Mouse (Mus musculus) hindbrain, embryonic 11.5 days (tissue): Measurements from ENCODE around the gene Batf3. TPM values are rescaled to one million over a fixed set of nuclear protein-coding genes. Genes with fewer than 3 reads are reported as not detected.

Experiments
- ATAC-seq: fragments of 200-750 bp; cut with Nextera tagmentation; 2 replicates; pipeline ENCODE4 v1.8.0; 2017; ENCODE audit warnings: mild to moderate bottlenecking, moderate TSS enrichment, moderate library complexity; ENCODE audit not compliant: low FRiP score
- DNase-seq: peaks from one replicate; pipeline ENCODE4 v3.0.0-alpha.2; 2015; ENCODE audit warnings: low spot score
- H3K27ac ChIP-seq: fragments of 300-500 bp; sonication (generic); 2 replicates; pipeline ENCODE4 v1.5.1; 2014; ENCODE audit warnings: mild to moderate bottlenecking, low read depth, low read length
- H3K27me3 ChIP-seq: fragments of 300-500 bp; sonication (generic); 2 replicates; pipeline ENCODE4 v1.6.1; 2014; ENCODE audit warnings: mild to moderate bottlenecking, low read length, moderate library complexity, mixed read lengths; ENCODE audit not compliant: control insufficient read depth, insufficient read depth
- H3K36me3 ChIP-seq: fragments of 300-500 bp; sonication (generic); 2 replicates; pipeline ENCODE4 v1.6.1; 2014; ENCODE audit warnings: mild to moderate bottlenecking, low read length, moderate library complexity, mixed read lengths; ENCODE audit not compliant: control insufficient read depth, insufficient read depth
- H3K4me1 ChIP-seq: fragments of 300-500 bp; sonication (generic); replicated peaks from 2 replicates; pipeline ENCODE4 v1.6.1; 2014; ENCODE audit warnings: low read length, mixed read lengths; ENCODE audit not compliant: control insufficient read depth, insufficient read depth
- H3K4me2 ChIP-seq: fragments of 300-500 bp; sonication (generic); replicated peaks from 2 replicates; pipeline ENCODE4 v1.6.1; 2014; ENCODE audit warnings: mild to moderate bottlenecking, low read depth, low read length
- H3K4me3 ChIP-seq: fragments of 300-500 bp; sonication (generic); 2 replicates; pipeline ENCODE4 v1.5.1; 2014; ENCODE audit warnings: low read depth, low read length
- H3K9ac ChIP-seq: fragments of 300-500 bp; sonication (generic); 2 replicates; pipeline ENCODE4 v1.6.1; 2014; ENCODE audit warnings: low read depth, low read length
- H3K9me3 ChIP-seq: fragments of 300-500 bp; sonication (generic); 2 replicates; pipeline ENCODE4 v1.6.1; 2016; ENCODE audit warnings: low read length; ENCODE audit not compliant: control insufficient read depth
- WGBS: fragments of 180-500 bp; shearing (Covaris S2); extraction: QIAGEN DNeasy Blood & Tissue Kit; methylation state at CpG from one replicate; pipeline ENCODE4 v1.1.7; 2014; 5-methylcytosine and 5-hydroxymethylcytosine counted together
- polyA plus RNA-seq: library from polyadenylated mRNA; unstranded; fragments of >200 nt; fragmentation: Nextera tagmentation; extraction: Ambion mirVana; gene quantifications from 2 replicates; pipeline ENCODE4 v1.2.1, GENCODE M21; 2014

Gene Batf3
- polyA plus RNA-seq, 1 experiment from 2014 or later = 4.6 TPM

GRCm38 (mm10) chr1:191064535-191064934 lies 33.1 kb upstream of the Batf3 start:
- DNase-seq (no peak), ATAC-seq (no peak)
- no peaks in the 10 kb centered on the region for H3K9me3 ChIP-seq
- H3K27ac ChIP-seq = no peak overlapping the region
- no peaks in the 10 kb centered on the region for H3K27me3 ChIP-seq
- 0 out of 2 replicates have a peak, but pooled peaks cover 2% of the 10 kb centered on the region for H3K4me1 ChIP-seq
- no peak overlapping the region for H3K9ac ChIP-seq
- no peaks in the 10 kb centered on the region; the same call in 1 of the 2 replicates for H3K36me3 ChIP-seq
- H3K4me2 ChIP-seq = no peak overlapping the region
- WGBS = 95% methylated on average over 2 of the region's 2 CpGs
- no peak overlapping the region for H3K4me3 ChIP-seq

DNA sequence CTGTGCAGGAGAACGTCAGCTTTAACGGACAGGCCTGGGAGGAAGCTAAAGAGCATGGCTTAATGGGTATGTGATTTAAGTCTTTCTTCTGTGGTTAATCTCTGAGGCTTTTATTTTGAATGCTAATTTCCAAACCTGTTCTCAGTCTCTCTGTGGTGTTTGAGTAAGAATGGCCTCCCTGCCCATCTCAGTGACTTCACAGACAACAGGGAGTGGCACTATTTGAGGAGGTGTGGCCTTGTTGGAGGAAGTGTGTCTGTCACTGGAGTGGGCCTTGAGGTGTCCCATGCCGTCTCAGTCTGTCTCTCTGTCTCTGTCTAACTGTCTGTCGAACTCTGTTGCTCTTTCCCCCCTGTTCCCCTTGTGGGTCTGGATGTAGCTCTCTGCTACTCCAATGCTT lies 32.5 kb upstream of the Batf3 start:
- Histone ChIP-seq H3K4me2 (no peak overlapping the region), H3K27ac (no peak overlapping the region), H3K9ac (no peak overlapping the region), H3K4me1 (0 out of 2 replicates have a peak, but pooled peaks cover 2% of the 10 kb centered on the region), H3K4me3 (no peak overlapping the region), H3K9me3 (no peaks in the 10 kb centered on the region), H3K27me3 (no peaks in the 10 kb centered on the region), H3K36me3 (no peaks in the 10 kb centered on the region; the same call in 1 of the 2 replicates)
- 91% methylated on average over 4 of the region's 4 CpGs for WGBS
- ATAC-seq = no peak
- DNase-seq = no peak

GRCm38 (mm10) chr1:191068377-191068776 lies 29.3 kb upstream of the Batf3 start:
- Histone ChIP-seq H3K4me3 (no peak overlapping the region), H3K9me3 (no peaks in the 10 kb centered on the region), H3K9ac (no peak overlapping the region), H3K36me3 (peaks cover 8% of the 10 kb centered on the region; the same call in 1 of the 2 replicates), H3K4me1 (no peaks in the 10 kb centered on the region), H3K4me2 (no peak overlapping the region), H3K27ac (no peak overlapping the region), H3K27me3 (no peaks in the 10 kb centered on the region)
- ATAC-seq = no peak
- peak; percentile 18 for DNase-seq
- 81% methylated on average over 5 of the region's 5 CpGs for WGBS

DNA sequence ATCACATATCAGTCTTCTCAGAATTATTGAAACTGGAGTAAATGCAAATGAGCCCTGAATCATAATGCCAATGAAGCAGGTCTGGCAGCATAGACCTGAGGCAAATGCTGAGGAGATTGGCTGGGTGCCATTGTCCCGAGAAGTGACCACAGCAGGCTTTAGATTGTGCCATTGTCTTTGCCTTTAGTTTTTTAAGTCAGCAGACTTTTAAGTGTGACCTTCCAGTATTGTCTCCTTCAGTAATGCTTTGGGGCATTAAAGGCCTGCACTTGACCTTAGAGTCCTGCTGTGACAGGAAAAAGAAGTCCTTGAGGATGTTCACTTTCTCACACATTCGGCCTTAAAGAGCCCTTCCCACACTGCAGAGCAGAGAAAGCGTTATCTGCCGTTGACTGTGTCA lies 27.4 kb upstream of the Batf3 start:
- H3K4me3 ChIP-seq = no peak overlapping the region
- H3K4me1 ChIP-seq = no peaks in the 10 kb centered on the region
- ATAC-seq = no peak
- no peak overlapping the region for H3K4me2 ChIP-seq
- no peak for DNase-seq
- H3K36me3 ChIP-seq = peaks cover 8% of the 10 kb centered on the region; the same call in 1 of the 2 replicates
- no peaks in the 10 kb centered on the region for H3K27me3 ChIP-seq
- 82% methylated on average over 4 of the region's 4 CpGs for WGBS
- no peak overlapping the region for H3K27ac ChIP-seq
- no peaks in the 10 kb centered on the region for H3K9me3 ChIP-seq
- no peak overlapping the region for H3K9ac ChIP-seq

DNA sequence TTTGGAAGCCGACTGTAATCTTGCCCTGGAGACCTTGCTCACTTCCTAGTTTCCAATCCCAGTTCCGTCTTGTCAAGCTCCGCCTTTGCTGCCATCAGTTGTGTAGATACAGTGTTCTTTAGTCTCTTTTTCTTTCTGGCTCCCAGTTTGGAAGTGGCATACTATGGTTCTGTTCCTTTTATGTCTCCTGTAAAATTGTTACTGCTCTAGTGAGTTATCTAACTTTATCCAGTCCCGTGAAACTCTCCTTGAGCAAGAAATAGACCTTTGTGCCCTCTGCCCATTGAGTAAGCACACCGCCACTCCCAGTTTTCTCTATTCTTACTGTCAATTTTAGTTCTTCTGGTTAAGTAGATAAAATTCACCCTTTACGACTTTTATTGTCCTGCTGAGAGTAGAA lies 26.0 kb upstream of the Batf3 start:
- Histone ChIP-seq H3K27ac (no peak overlapping the region), H3K36me3 (peaks cover 8% of the 10 kb centered on the region; the same call in 1 of the 2 replicates), H3K9ac (no peak overlapping the region), H3K4me2 (no peak overlapping the region), H3K27me3 (no peaks in the 10 kb centered on the region), H3K4me1 (no peaks in the 10 kb centered on the region), H3K9me3 (no peaks in the 10 kb centered on the region), H3K4me3 (no peak overlapping the region)
- DNase-seq (no peak), ATAC-seq (no peak)
- 95% methylated on average over 6 of the region's 6 CpGs for WGBS

DNA sequence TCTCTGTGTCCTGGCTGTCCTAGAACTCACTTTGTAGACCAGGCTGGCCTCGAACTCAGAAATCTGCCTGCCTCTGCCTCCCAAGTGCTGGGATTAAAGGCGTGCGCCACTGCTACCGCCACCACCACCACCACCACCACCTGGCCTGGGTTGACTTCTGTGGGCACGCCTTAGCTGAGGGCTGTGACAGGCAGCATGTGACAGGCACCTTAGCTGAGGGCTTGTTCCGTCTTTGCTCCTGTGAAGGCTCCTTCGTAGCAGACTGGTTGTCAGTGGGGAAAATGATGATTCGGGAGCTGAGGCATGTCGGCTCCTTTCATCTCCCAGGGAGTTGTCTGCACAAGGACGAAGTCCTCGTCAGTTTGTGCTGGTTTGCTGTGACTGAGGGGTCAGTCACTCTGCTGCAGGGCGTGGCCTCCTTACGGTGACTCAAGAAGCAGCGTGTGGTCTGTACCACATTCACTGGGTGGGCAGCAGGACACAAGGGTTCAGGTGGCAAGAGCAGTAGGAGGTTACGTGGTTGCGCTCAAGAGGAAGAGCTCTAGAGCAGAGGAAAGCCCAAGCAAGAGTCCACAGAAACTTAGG lies 25.2 kb upstream of the Batf3 start:
- Histone ChIP-seq H3K4me1 (no peaks in the 10 kb centered on the region), H3K4me2 (no peak overlapping the region), H3K36me3 (peaks cover 10% of the 10 kb centered on the region), H3K27me3 (no peaks in the 10 kb centered on the region), H3K9me3 (no peaks in the 10 kb centered on the region), H3K4me3 (no peak overlapping the region), H3K9ac (no peak overlapping the region), H3K27ac (no peak overlapping the region)
- DNase-seq = no peak
- no peak for ATAC-seq
- WGBS = 95% methylated on average over 16 of the region's 16 CpGs

- 90% methylated on average over 6 of the region's 6 CpGs for WGBS
- no peaks in the 10 kb centered on the region for H3K4me1 ChIP-seq
- H3K4me3 ChIP-seq = no peak overlapping the region
- H3K27me3 ChIP-seq = no peaks in the 10 kb centered on the region
- H3K27ac ChIP-seq = no peak overlapping the region
- ATAC-seq (no peak), DNase-seq (no peak)
- no peak overlapping the region for H3K9ac ChIP-seq
- H3K36me3 ChIP-seq = peaks cover 10% of the 10 kb centered on the region
- H3K4me2 ChIP-seq = no peak overlapping the region
- H3K9me3 ChIP-seq = no peaks in the 10 kb centered on the region
Observed at GRCm38 (mm10) chr1:191073001-191073400, 24.6 kb upstream of the Batf3 start.

GRCm38 (mm10) chr1:191073486-191073885 lies 24.2 kb upstream of the Batf3 start:
- Histone ChIP-seq H3K27ac (no peak overlapping the region), H3K4me2 (no peak overlapping the region), H3K9me3 (no peaks in the 10 kb centered on the region), H3K36me3 (peaks cover 10% of the 10 kb centered on the region), H3K4me1 (no peaks in the 10 kb centered on the region), H3K9ac (no peak overlapping the region), H3K4me3 (no peak overlapping the region), H3K27me3 (no peaks in the 10 kb centered on the region)
- 92% methylated on average over 4 of the region's 4 CpGs for WGBS
- ATAC-seq (no peak), DNase-seq (no peak)

DNA sequence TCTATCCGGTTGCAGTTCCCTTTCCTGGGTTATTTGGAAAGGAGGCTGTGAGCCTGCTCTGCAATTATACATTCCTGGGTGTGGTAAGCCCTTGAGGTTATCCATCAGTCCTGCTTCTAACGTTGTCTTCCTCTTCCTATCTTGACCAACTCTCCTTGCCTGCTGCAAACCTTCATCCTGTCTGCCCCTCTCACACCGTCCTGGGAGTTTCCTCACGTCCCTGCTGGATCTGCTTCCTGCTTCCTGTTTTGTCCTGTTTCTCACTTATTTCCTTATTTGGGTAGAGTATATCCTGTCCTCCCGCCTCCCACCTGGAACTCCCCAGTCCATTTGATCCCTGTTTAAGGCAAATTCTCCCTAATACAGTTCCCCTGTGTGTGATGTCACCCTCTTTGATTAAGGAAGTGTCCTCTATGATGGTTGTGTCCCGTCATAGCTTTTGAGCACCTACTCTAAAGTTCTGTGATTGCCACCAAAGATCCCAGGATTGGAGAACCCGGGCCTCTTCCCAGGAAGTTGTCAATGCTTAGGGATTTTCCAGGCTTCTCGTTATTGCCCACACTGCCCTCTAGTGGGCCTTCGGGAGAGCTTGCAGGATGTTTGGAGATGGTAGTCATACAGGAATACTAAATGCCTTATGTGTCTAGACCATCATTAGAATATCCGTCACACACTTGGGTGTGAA lies 22.3 kb upstream of the Batf3 start:
- 72% methylated on average over 10 of the region's 10 CpGs for WGBS
- Histone ChIP-seq H3K4me1 (no peaks in the 10 kb centered on the region), H3K4me2 (no peak overlapping the region), H3K9me3 (no peaks in the 10 kb centered on the region), H3K36me3 (peaks cover 10% of the 10 kb centered on the region), H3K4me3 (no peak overlapping the region), H3K27me3 (no peaks in the 10 kb centered on the region), H3K9ac (no peak overlapping the region), H3K27ac (no peak overlapping the region)
- ATAC-seq (no peak), DNase-seq (peak; percentile 71)
